Mouse (Mus musculus) heart, adult 2 months (tissue): Measurements from ENCODE around the gene Pde9a. TPM values are rescaled to one million over a fixed set of nuclear protein-coding genes. Genes with fewer than 3 reads are reported as not detected.
A peak's percentile ranks its signal among the peaks of the same experiment; 100 is the strongest.
"Not testable (repeated sequence)": the region's sequence is repeated elsewhere in the genome, so short reads cannot be mapped to it uniquely, and the experiment has no call there.

ENCODE experiments used
- DNase-seq, 2 experiments: peaks; one replicate each; pipeline ENCODE4 v3.0.0; 2021
- H3K27ac ChIP-seq: fragments of 200-600 bp; 2 replicates; pipeline ENCODE4 v1.8.1; 2022
- H3K27me3 ChIP-seq: fragments of 200-500 bp; 2 replicates; pipeline ENCODE4 v1.6.1; 2012; ENCODE audit warnings: mild to moderate bottlenecking, low read length, inconsistent platforms, mixed read lengths; ENCODE audit not compliant: control insufficient read depth, insufficient read depth
- H3K36me3 ChIP-seq: fragments of 200-500 bp; 2 replicates; pipeline ENCODE4 v1.6.1; 2012; ENCODE audit warnings: low read length, inconsistent platforms; ENCODE audit not compliant: control insufficient read depth, insufficient read depth
- H3K4me1 ChIP-seq: fragments of 200-500 bp; 2 replicates; pipeline ENCODE4 v1.6.1; 2011; ENCODE audit warnings: low read length; ENCODE audit not compliant: control insufficient read depth, insufficient read depth
- H3K4me3 ChIP-seq: fragments of 200-600 bp; 2 replicates; pipeline ENCODE4 v1.8.1; 2022
- H3K79me2 ChIP-seq: fragments of 200-500 bp; replicated peaks from 2 replicates; pipeline ENCODE4 v1.6.1; 2012; ENCODE audit warnings: mild to moderate bottlenecking, inconsistent platforms, low read length, moderate library complexity, mixed read lengths; ENCODE audit not compliant: control insufficient read depth, insufficient read depth
- H3K9ac ChIP-seq: fragments of 200-500 bp; 2 replicates; pipeline ENCODE4 v1.6.1; 2012; ENCODE audit warnings: low read depth, mild to moderate bottlenecking, control low read depth, inconsistent platforms, low read length, mixed read lengths
- CTCF ChIP-seq: fragments of 200-600 bp; IDR thresholded peaks from 2 replicates; pipeline ENCODE4 v1.8.1; 2022; ENCODE audit warnings: antibody characterized with exemption, mild to moderate bottlenecking, moderate library complexity
- EP300 ChIP-seq: fragments of 200-500 bp; IDR thresholded peaks from 2 replicates; pipeline ENCODE4 v1.6.1; 2011; ENCODE audit warnings: low read depth, low read length, control low read depth; ENCODE audit not compliant: insufficient read depth
- POLR2A ChIP-seq: fragments of 200-500 bp; IDR thresholded peaks from 2 replicates; pipeline ENCODE4 v1.6.1; 2011; ENCODE audit warnings: mild to moderate bottlenecking, low read depth, low read length, control low read depth; ENCODE audit not compliant: insufficient read depth
- WGBS: fragments of 180-500 bp; shearing (Covaris S2); methylation state at CpG from one replicate; pipeline ENCODE4 v1.1.7; 2018; 5-methylcytosine and 5-hydroxymethylcytosine counted together
- intact Hi-C: fragments of 180-260 bp; cut with DNase I; formaldehyde crosslinking; loops from one replicate; pipeline ENCODE4 v1.15.1; 2025
- polyA plus RNA-seq: library from polyadenylated mRNA; depleted of rRNA; stranded (reverse); fragments of >200 nt; gene quantifications from 2 replicates; pipeline ENCODE4 v1.2.3, GENCODE M21; 2012
- total RNA-seq, 2 experiments: library from RNA; stranded (reverse); gene quantifications; 2 replicates each; pipeline ENCODE4 v1.2.3; 2021

Pde9a gene
- total and polyA plus RNA-seq, 3 experiments: 3.2 to 10.4 (median 4.0) TPM

DNA sequence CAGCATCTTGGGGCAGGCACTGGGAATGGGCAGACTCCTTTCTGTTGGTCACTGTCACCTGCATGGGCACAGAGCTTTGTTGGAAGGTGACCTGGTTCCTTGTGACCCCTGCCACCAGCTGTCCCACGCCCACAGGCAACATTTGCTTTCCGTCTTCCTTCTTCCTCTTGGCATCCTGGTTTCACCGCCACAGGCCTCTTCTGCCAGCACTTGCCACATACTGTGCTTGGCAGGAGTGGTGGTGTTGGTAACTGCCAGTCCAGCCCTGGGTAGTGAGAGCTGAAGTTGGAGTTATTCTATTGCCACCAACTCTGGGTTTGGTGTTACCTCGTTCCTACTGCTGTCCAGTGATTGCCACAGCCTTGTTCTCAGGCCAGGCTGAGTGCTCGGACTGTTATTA, 37.9 kb upstream of the Pde9a start:
- H3K4me3 ChIP-seq: no peak overlapping the region
- no peak for DNase-seq
- 82% methylated on average over 5 of the region's 5 CpGs for WGBS
- H3K9ac ChIP-seq: no peak overlapping the region
- H3K27me3 ChIP-seq: no peaks in the 10 kb centered on the region
- intact Hi-C loops: no loop called here
- no peaks in the 10 kb centered on the region for H3K36me3 ChIP-seq
- H3K4me1 ChIP-seq: no peaks in the 10 kb centered on the region
- no peak for TF ChIP-seq POLR2A
- TF ChIP-seq CTCF: no peak
- no peak for TF ChIP-seq EP300
- no peak overlapping the region for H3K27ac ChIP-seq
- no peaks in the 10 kb centered on the region for H3K79me2 ChIP-seq

DNA sequence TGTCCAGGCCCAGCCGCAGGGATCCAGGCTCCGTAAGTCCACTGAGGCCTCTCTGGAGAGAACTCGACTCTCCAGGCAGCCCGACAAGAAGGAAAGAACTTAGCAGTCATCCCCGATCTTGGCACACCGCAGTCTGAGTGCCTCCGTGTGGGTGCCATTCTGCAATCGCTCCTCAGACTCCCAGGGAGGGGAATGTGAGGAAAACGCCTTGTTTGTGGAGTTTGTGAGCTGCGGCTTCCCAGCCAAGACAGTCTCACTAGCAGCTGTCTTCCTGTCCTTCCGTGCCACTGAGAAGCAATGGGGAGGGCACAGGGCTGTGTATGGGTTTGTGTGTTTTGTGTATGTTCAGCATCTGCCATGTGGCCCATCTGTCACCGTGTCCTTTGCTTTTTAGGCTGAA, 36.6 kb upstream of the Pde9a start:
- intact Hi-C loops: no loop called here
- 79% methylated on average over 12 of the region's 12 CpGs for WGBS
- DNase-seq: no peak
- TF ChIP-seq EP300 (no peak), POLR2A (no peak), CTCF (no peak)
- no peaks in the 10 kb centered on the region for H3K36me3 ChIP-seq
- no peaks in the 10 kb centered on the region for H3K4me1 ChIP-seq
- no peaks in the 10 kb centered on the region for H3K27me3 ChIP-seq
- no peaks in the 10 kb centered on the region for H3K79me2 ChIP-seq
- no peak overlapping the region for H3K4me3 ChIP-seq
- H3K9ac ChIP-seq: no peak overlapping the region
- H3K27ac ChIP-seq: no peak overlapping the region

DNA sequence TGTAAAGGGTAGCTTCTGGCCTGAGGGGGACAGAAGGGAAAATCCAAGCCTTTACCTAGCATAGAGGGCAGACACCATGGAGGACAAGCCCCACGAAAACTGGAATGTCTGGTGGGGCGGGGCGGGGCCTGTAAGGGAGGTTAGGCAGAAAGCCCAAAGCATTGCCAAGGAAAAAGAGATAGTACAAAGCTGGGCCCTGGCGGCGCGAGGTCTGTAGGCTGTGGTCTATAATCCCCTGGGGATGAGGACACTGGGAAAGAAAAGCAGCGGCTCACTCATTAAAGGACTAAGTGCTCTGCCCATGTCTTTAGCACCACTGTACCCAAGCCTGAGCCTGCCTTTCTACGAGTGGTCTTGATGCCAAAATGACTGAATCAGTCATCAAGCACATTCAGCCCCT, 34.0 kb upstream of the Pde9a start:
- 33% methylated on average over 8 of the region's 8 CpGs for WGBS
- no peak for TF ChIP-seq EP300
- no peak for TF ChIP-seq CTCF
- no peak for TF ChIP-seq POLR2A

DNA sequence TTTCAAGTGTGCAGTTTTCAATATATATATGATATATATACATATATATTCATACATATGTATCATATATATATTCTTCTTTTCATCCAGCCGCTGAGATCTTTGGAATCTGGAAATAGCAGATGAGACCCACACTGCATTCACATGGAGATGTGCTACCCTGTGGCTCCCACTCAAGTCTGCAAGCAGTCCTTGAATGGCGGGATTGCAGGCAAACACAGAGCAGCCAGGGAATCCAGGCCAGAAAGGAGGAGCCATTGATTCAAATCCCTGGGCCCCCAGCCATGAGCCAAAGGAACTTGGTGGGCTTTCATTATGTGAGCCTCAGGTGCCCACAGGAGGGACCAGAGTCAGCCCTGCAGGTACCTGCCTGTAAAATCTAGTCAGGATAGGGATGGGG, 32.8 kb upstream of the Pde9a start:
- 76% methylated on average over 2 of the region's 2 CpGs for WGBS
- no peaks in the 10 kb centered on the region for H3K4me1 ChIP-seq
- H3K27me3 ChIP-seq: no peaks in the 10 kb centered on the region
- TF ChIP-seq POLR2A: no peak
- TF ChIP-seq CTCF: no peak
- no peak overlapping the region for H3K9ac ChIP-seq
- intact Hi-C loops: no loop called here
- H3K4me3 ChIP-seq: no peak overlapping the region
- H3K79me2 ChIP-seq: no peaks in the 10 kb centered on the region
- no peak overlapping the region for H3K27ac ChIP-seq
- no peaks in the 10 kb centered on the region for H3K36me3 ChIP-seq
- no peak for DNase-seq

More for the DNA sequence above, 34.0 kb upstream of the Pde9a start:
- Histone ChIP-seq H3K4me1 (no peaks in the 10 kb centered on the region), H3K9ac (no peak overlapping the region), H3K27me3 (no peaks in the 10 kb centered on the region), H3K27ac (no peak overlapping the region), H3K4me3 (no peak overlapping the region), H3K36me3 (no peaks in the 10 kb centered on the region), H3K79me2 (no peaks in the 10 kb centered on the region)
- no peak for DNase-seq
- intact Hi-C loops: no loop called here

DNA sequence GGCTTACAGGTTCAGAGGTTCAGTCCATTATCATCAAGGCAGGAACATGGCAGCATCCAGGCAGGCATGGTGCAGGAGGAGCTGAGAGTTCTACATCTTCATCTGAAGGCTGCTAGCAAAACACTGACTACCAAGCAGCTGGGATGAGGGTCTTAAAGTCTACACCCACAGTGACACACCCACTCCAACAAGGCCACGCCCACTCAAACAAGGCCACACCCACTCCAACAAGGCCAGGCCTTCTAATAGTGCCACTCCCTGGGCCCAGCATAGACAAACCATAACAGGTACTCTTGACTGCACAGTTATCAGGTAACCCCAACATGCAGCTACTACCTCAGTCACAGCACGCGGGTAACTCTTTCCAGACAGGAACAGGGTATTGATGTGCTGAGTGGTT, 31.3 kb upstream of the Pde9a start:
- intact Hi-C loops, H3K36me3 ChIP-seq, H3K4me1 ChIP-seq, H3K9ac ChIP-seq, H3K79me2 ChIP-seq, H3K27ac ChIP-seq, H3K27me3 ChIP-seq, H3K4me3 ChIP-seq, DNase-seq: not testable (repeated sequence)
- 65% methylated on average over 3 of the region's 3 CpGs for WGBS

DNA sequence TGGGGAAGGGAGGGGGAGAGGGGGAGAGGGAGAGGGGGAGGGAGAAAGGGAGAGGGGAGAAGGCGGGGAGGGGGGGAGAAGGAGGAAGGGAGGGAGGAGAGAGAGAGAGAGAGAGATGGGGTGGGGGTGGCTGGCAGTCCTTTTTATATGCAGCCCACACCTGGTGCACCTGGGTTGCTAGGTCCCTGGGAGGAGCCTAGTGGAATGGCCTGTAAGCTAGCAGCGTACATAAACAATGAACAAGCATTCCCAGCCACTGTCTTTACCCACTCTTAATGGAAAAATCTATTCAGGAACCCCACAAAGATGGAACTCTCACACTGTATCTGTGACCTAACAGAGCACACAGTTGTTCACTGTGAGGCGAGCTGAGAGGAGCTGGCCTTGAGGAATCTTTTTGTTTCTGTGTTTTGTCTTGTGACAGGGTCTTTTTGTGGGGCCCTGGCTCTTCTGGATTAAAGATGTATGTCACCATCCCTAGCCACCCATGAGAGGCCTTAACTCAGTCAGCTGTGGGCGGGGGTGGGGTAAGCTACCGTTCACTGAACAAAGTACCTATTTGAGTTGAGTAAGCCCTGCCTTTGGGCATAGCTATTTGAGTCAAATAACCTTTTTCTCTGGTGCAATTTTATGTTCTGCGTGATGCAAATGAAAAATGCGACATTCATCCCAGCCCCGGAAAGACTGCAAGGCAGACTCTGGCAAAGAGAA, 30.1 kb upstream of the Pde9a start:
- Histone ChIP-seq H3K4me3 (no peak overlapping the region), H3K27ac (no peak overlapping the region), H3K4me1 (no peaks in the 10 kb centered on the region), H3K36me3 (no peaks in the 10 kb centered on the region), H3K27me3 (no peaks in the 10 kb centered on the region), H3K9ac (no peak overlapping the region), H3K79me2 (no peaks in the 10 kb centered on the region)
- 65% methylated on average over 8 of the region's 8 CpGs for WGBS
- no peak for DNase-seq
- intact Hi-C loops: no loop called here
- TF ChIP-seq EP300 (no peak), POLR2A (no peak), CTCF (no peak)

DNA sequence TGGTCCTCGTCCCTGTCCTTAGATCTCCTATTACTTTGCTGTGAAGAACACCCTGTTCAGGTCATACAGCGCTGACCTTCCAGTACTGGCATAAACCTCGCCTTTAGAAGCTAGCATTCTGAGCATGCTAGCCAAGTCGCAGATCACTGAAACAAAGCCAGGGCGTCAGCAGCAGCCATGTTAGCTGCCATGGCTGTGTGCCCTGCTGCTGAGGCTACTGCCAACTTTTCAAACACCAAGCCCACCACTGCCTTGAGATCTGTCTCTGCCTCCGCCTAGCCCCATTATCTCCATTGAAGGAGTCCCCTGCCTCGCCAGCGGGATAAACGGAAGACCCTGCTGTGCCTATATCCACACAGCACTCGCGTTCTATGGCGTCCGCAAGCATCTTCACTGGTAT, 25.4 kb upstream of the Pde9a start:
- DNase-seq: peak in 1 of 2 experiments; percentile 24
- Histone ChIP-seq H3K9ac (no peak overlapping the region), H3K79me2 (no peaks in the 10 kb centered on the region), H3K4me1 (no peaks in the 10 kb centered on the region), H3K27ac (no peak overlapping the region), H3K4me3 (no peak overlapping the region), H3K36me3 (no peaks in the 10 kb centered on the region), H3K27me3 (no peaks in the 10 kb centered on the region)
- WGBS: 76% methylated on average over 13 of the region's 13 CpGs
- no peak for TF ChIP-seq POLR2A
- intact Hi-C loops: no loop called here
